Comparison of ENCODE assay signal across 9 mouse cellular contexts in the genomic region with DNA sequence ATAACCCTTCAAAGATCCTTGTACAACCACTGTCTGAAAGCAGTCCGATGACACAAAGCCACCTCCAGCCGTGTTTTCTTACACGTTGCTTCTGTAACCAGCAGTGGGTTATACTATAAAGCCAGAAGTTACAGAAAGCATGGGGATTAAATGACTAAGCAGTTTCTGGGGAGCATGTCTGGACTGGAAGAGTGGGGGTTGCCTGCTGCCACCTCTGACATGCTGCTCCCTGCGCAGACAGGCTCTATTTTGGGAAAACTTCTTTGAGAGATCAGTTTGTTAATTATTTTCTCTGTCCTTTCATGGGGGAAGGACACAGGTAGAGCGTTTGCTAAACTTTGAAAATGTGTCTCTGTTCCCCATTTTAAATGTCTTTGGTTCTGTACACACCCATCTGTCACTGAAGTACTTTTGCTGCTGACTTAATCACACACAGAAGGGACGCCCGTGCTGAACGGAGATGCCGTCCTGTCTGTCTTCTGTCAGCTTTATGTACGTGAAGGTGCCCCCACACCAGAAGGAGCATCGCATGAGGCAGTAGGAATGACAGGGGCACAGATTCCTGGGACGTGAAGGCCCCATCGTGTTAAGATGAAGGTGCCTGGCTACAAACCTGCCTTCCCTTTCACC. TPM values are rescaled to one million over a fixed set of nuclear protein-coding genes. Genes with fewer than 3 reads are reported as not detected.
DNase-seq lines count a peak whose midpoint lies in the region; ATAC-seq lines count a peak whose summit lies in the region.
"Had no signal": no experiment of that assay in that cellular context is flagged by ENCODE, and none has a peak within 500 bp of the region (broad histone marks: within the 10 kb centered on the region; RNA-seq: fewer than 3 reads in every experiment).

No protein-coding gene starts in this region.

- H3K4me3 ChIP-seq in midbrain, embryonic 15.5 days: no peak overlapping the region
- H3K4me3 ChIP-seq in midbrain, embryonic 13.5 days (replicated peaks): no peak overlapping the region
- no peak overlapping the region for H3K4me3 ChIP-seq in stomach, embryonic 15.5 days (replicated peaks)

- peak; percentile 37 for DNase-seq in fat pad, adult 2 months (ENCODE audit: extremely low read depth, low read depth, low spot score)
- DNase-seq in kidney, postnatal 14 days: peak; percentile 48
- DNase-seq in right cerebral cortex, postnatal 4 days: no peak
- DNase-seq in left cerebral cortex, adult 9 months (ENCODE audit: low spot score in 2 of 2): no peak
- DNase-seq in spleen, postnatal 36 days (ENCODE audit: low spot score in 2 of 2): no peak
- DNase-seq: cerebellum, adult 9-10 months had no signal

- no peaks in the 10 kb centered on the region for H3K9me3 ChIP-seq in midbrain, embryonic 15.5 days
- H3K9me3 ChIP-seq in midbrain, embryonic 13.5 days: 0 out of 2 replicates have a peak, but pooled peaks cover 4% of the 10 kb centered on the region
- H3K9me3 ChIP-seq in stomach, embryonic 15.5 days: no peaks in the 10 kb centered on the region

- no peaks in the 10 kb centered on the region for H3K36me3 ChIP-seq in midbrain, embryonic 15.5 days (replicated peaks)
- H3K36me3 ChIP-seq in midbrain, embryonic 13.5 days: peaks cover 21% of the 10 kb centered on the region
- H3K36me3 ChIP-seq in stomach, embryonic 15.5 days: no peaks in the 10 kb centered on the region

- H3K4me2 ChIP-seq in midbrain, embryonic 15.5 days: no peak overlapping the region
- no peak overlapping the region for H3K4me2 ChIP-seq in midbrain, embryonic 13.5 days (replicated peaks)
- no peak overlapping the region; the same call in 1 of the 2 replicates for H3K4me2 ChIP-seq in stomach, embryonic 15.5 days

- H3K9ac ChIP-seq in midbrain, embryonic 15.5 days: no peak overlapping the region
- no peak overlapping the region for H3K9ac ChIP-seq in midbrain, embryonic 13.5 days (replicated peaks)
- H3K9ac ChIP-seq in stomach, embryonic 15.5 days: no peak overlapping the region

- no peaks in the 10 kb centered on the region for H3K4me1 ChIP-seq in midbrain, embryonic 15.5 days
- H3K4me1 ChIP-seq in midbrain, embryonic 13.5 days (replicated peaks): peaks cover 15% of the 10 kb centered on the region; the same call in 1 of the 2 replicates
- H3K4me1 ChIP-seq in stomach, embryonic 15.5 days: no peaks in the 10 kb centered on the region

- WGBS in midbrain, embryonic 15.5 days: 64% methylated on average over 13 of the region's 13 CpGs
- WGBS in midbrain, embryonic 13.5 days: 74% methylated on average over 13 of the region's 13 CpGs
- WGBS in stomach, embryonic 15.5 days: 58% methylated on average over 13 of the region's 13 CpGs

- no peaks in the 10 kb centered on the region for H3K27me3 ChIP-seq in midbrain, embryonic 15.5 days (replicated peaks)
- H3K27me3 ChIP-seq in midbrain, embryonic 13.5 days: no peaks in the 10 kb centered on the region
- no peaks in the 10 kb centered on the region for H3K27me3 ChIP-seq in stomach, embryonic 15.5 days (replicated peaks)

- peak; percentile 59; the same call in 1 of the 2 replicates for ATAC-seq in midbrain, embryonic 15.5 days (replicated peaks)
- no peak for ATAC-seq in midbrain, embryonic 13.5 days
- ATAC-seq in stomach, embryonic 15.5 days (ENCODE audit: insufficient read depth, low FRiP score, low read depth): no peak; the same call in 1 of the 2 replicates

- H3K27ac ChIP-seq in midbrain, embryonic 15.5 days: no peak overlapping the region
- H3K27ac ChIP-seq in midbrain, embryonic 13.5 days: no peak overlapping the region
- H3K27ac ChIP-seq in stomach, embryonic 15.5 days: peak overlapping the region; percentile 72; the same call in 1 of the 2 replicates

RNA-seq across cellular contexts. Expression of gene Kidins220, which starts 11.2 kb away (rescaled TPM):
- 162 and 180 TPM in 2 replicates for polyA plus RNA-seq in midbrain, embryonic 15.5 days (2015; fragmentation: Nextera tagmentation; extraction: Ambion mirVana)
- 130 and 134 TPM in 2 replicates for polyA plus RNA-seq in midbrain, embryonic 13.5 days (2015; fragmentation: Nextera tagmentation; extraction: Ambion mirVana)
- 25.5 and 26.1 TPM in 2 replicates for polyA plus RNA-seq in stomach, embryonic 15.5 days (2015; fragmentation: Nextera tagmentation; extraction: Ambion mirVana)

Comparison
In these comparisons a context has a peak if more than half of its experiments do, and no peak if none do; other contexts are left out.
1. DNase-seq: peak in fat pad, adult 2 months (single experiment) and kidney, postnatal 14 days (single experiment); none in right cerebral cortex, postnatal 4 days (single experiment), left cerebral cortex, adult 9 months (0 of 2) and spleen, postnatal 36 days (0 of 2).